Mouse (Mus musculus) right cerebral cortex, postnatal 4 days (tissue): ENCODE data around the gene Pfkl.
"Not testable (repeated sequence)": the region's sequence is repeated elsewhere in the genome, so short reads cannot be mapped to it uniquely, and the experiment has no call there.

Source experiments
- DNase-seq: peaks from one replicate; pipeline ENCODE4 v3.0.0-alpha.2; 2022

The Pfkl gene

GRCm38 (mm10) chr10:77969973-77970325, 39.9 kb downstream of the Pfkl start:
- no peak for DNase-seq

- peak; percentile 63 for DNase-seq
These were observed 40.5 kb downstream of the Pfkl start for GRCm38 (mm10) chr10:77969274-77969972.

- DNase-seq = no peak
These were observed 45.9 kb downstream of the Pfkl start for GRCm38 (mm10) chr10:77963971-77964370.

DNA sequence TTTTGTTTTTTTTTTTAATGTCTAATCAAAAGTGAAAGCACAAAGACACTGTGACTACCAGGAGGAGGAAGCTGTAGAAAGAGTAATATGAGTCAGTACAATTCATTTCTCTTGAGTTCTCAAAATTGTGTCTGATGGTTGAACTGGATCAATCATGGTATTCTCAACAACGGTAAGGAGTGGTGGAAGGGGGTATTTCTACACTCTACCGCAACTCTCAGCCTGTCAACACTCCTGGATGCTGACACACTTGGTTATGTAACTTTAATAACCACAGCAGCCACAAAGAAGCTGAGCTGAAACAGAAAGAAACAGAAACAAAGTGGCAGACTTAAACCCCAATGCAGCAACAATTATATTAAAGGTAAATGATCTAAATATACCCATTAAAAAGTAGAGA, 47.2 kb downstream of the Pfkl start:
- DNase-seq = no peak

- not testable (repeated sequence) for DNase-seq
These were observed 59.4 kb downstream of the Pfkl start for GRCm38 (mm10) chr10:77950468-77950867.

GRCm38 (mm10) chr10:77939685-77940084, 70.2 kb downstream of the Pfkl start:
- DNase-seq = no peak
